Mouse (Mus musculus) liver, embryonic 14.5 days (tissue): ENCODE results near the gene Rtn2.

Experiments
- CTCF ChIP-seq: IDR thresholded peaks from 2 replicates; pipeline ENCODE4 v1.5.1; 2016; ENCODE audit warnings: antibody characterized with exemption, low read depth, control low read depth
- EP300 ChIP-seq: IDR thresholded peaks from 2 replicates; pipeline ENCODE4 v1.6.1; 2016; ENCODE audit warnings: antibody characterized with exemption, low read depth

DNA sequence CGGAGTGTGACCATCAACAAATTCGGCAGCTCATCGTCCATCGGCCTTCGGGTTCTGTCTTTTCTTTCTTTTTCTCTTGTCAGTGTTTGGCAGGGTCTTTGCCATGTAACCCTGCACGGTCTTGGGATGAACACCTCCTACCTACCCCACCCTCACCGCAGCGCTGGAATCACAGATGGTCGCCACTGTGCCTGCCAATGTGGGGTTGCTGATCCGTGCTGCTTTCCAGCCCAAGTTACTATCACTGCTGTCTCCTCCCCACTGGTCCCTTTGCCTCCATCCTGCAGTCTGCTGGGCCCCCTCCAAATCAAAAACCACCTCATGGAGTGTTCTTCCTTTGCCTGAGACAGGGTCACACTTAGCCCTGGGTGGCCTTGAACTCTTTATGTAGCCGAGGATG is 41.8 kb downstream of the Rtn2 start:
- TF ChIP-seq CTCF (no peak), EP300 (no peak)
